Mouse (Mus musculus): ENCODE results near the gene Prc1.

GRCm38 (mm10) chr7:80339793-80340628 is 45.8 kb downstream of the Prc1 start:
- TF ChIP-seq CTCF (IDR thresholded peaks at IDR 0.05; ENCODE audit: low read depth, low read length) (0 out of 2 replicates have a peak, but pooled peaks have one; percentile 27), POLR2A (IDR thresholded peaks at IDR 0.05; ENCODE audit: borderline replicate concordance, low read depth, low read length) (no peak)

Measured in bone marrow macrophage, adult 2 months (primary cell).